Mouse (Mus musculus): ENCODE measurements around the gene Snx11.
A peak's percentile ranks its signal among the peaks of the same experiment; 100 is the strongest.
"Not testable (repeated sequence)": the region's sequence is repeated elsewhere in the genome, so short reads cannot be mapped to it uniquely, and the experiment has no call there.

Snx11 gene

GRCm38 (mm10) chr11:96796081-96796480 lies 18.7 kb upstream of the Snx11 start:
- no peak for DNase-seq (ENCODE audit: low spot score)

GRCm38 (mm10) chr11:96795491-96795890 lies 18.1 kb upstream of the Snx11 start:
- DNase-seq (ENCODE audit: low spot score) = no peak

- DNase-seq (ENCODE audit: low spot score) = no peak
Measured at GRCm38 (mm10) chr11:96790681-96791080, 13.3 kb upstream of the Snx11 start.

- no peak for DNase-seq (ENCODE audit: low spot score)
Measured at GRCm38 (mm10) chr11:96789990-96790389, 12.6 kb upstream of the Snx11 start.

GRCm38 (mm10) chr11:96788871-96789795 lies 11.8 kb upstream of the Snx11 start, which contains the start of gene Cbx1:
Gene Cbx1, plus strand, starts transcription at chr11:96789127.
- DNase-seq (ENCODE audit: low spot score) = peak; percentile 83

- DNase-seq (ENCODE audit: low spot score) = no peak
Measured at GRCm38 (mm10) chr11:96786731-96787450, 9.5 kb upstream of the Snx11 start.

GRCm38 (mm10) chr11:96784847-96785246 lies 7.5 kb upstream of the Snx11 start:
- peak; percentile 73 for DNase-seq (ENCODE audit: low spot score)

GRCm38 (mm10) chr11:96781425-96781824 lies 4.1 kb upstream of the Snx11 start:
- no peak for DNase-seq (ENCODE audit: low spot score)

- no peak for DNase-seq (ENCODE audit: low spot score)
Measured at GRCm38 (mm10) chr11:96780306-96780705, 2.9 kb upstream of the Snx11 start.

- not testable (repeated sequence) for DNase-seq (ENCODE audit: low spot score)
Measured at GRCm38 (mm10) chr11:96778061-96778627, 785 bp upstream of the Snx11 start.

GRCm38 (mm10) chr11:96776068-96776467 lies 1.3 kb downstream of the Snx11 start:
- no peak for DNase-seq (ENCODE audit: low spot score)

GRCm38 (mm10) chr11:96775665-96776064 lies 1.7 kb downstream of the Snx11 start:
- DNase-seq (ENCODE audit: low spot score) = no peak

- DNase-seq (ENCODE audit: low spot score) = no peak
Measured at GRCm38 (mm10) chr11:96775063-96775462, 2.3 kb downstream of the Snx11 start.

- DNase-seq (ENCODE audit: low spot score) = no peak
Measured at GRCm38 (mm10) chr11:96774536-96774935, 2.8 kb downstream of the Snx11 start.

GRCm38 (mm10) chr11:96772413-96772812 lies 4.9 kb downstream of the Snx11 start:
- DNase-seq (ENCODE audit: low spot score) = no peak

- DNase-seq (ENCODE audit: low spot score) = no peak
Measured at GRCm38 (mm10) chr11:96771274-96771975, 5.9 kb downstream of the Snx11 start.

- no peak for DNase-seq (ENCODE audit: low spot score)
Measured at GRCm38 (mm10) chr11:96768240-96768639, 9.1 kb downstream of the Snx11 start.

GRCm38 (mm10) chr11:96767096-96767495 lies 10.3 kb downstream of the Snx11 start:
- no peak for DNase-seq (ENCODE audit: low spot score)

GRCm38 (mm10) chr11:96766555-96766954 lies 10.8 kb downstream of the Snx11 start:
- DNase-seq (ENCODE audit: low spot score) = no peak

GRCm38 (mm10) chr11:96765645-96766044 lies 11.7 kb downstream of the Snx11 start:
- DNase-seq (ENCODE audit: low spot score) = no peak

GRCm38 (mm10) chr11:96764511-96765350 lies 12.6 kb downstream of the Snx11 start:
- DNase-seq (ENCODE audit: low spot score) = no peak
